Mouse (Mus musculus): Measurements from ENCODE around the gene Syt3. TPM values are rescaled to one million over a fixed set of nuclear protein-coding genes. Genes with fewer than 3 reads are reported as not detected.

Syt3 gene
- polyA plus RNA-seq, 1 experiment: not detected

GRCm38 (mm10) chr7:44337121-44337849, 46.6 kb upstream of the Syt3 start:
- H3K79me2 ChIP-seq (ENCODE audit: control insufficient read depth, insufficient read depth): no peaks in the 10 kb centered on the region
- no peak overlapping the region for H3ac ChIP-seq (ENCODE audit: control insufficient read depth, insufficient read length)
- no peak overlapping the region for H3K4me3 ChIP-seq
- peaks cover 51% of the 10 kb centered on the region for H3K27me3 ChIP-seq (ENCODE audit: control insufficient read depth, insufficient read depth, insufficient read length)
- TF ChIP-seq MYOG (IDR thresholded peaks at IDR 0.05; ENCODE audit: control insufficient read depth in 1 of 3, insufficient read depth in 1 of 3, insufficient read length in 2 of 3, low read depth in 2 of 3) (no peak), TCF3 (IDR thresholded peaks at IDR 0.05; ENCODE audit: insufficient read length, low read depth) (no peak), POLR2A (IDR thresholded peaks at IDR 0.05; ENCODE audit: insufficient read length, low read depth) (no peak), SRF (IDR thresholded peaks at IDR 0.05; ENCODE audit: control insufficient read depth, insufficient read length, low read depth) (no peak), E2F4 (IDR thresholded peaks at IDR 0.05; ENCODE audit: insufficient read depth) (no peak), CEBPB (IDR thresholded peaks at IDR 0.05; ENCODE audit: insufficient read depth, poor library complexity, severe bottlenecking) (no peak), USF1 (IDR thresholded peaks at IDR 0.05; ENCODE audit: low read depth) (no peak), TCF12 (IDR thresholded peaks at IDR 0.05; ENCODE audit: insufficient read depth, poor library complexity, severe bottlenecking) (no peak), POLR2AphosphoS2 (IDR thresholded peaks at IDR 0.05; ENCODE audit: insufficient read length, low read depth) (no peak), MYOD1 (IDR thresholded peaks at IDR 0.05; ENCODE audit: control insufficient read depth in 1 of 3, insufficient read length in 2 of 3, low read depth in 2 of 3) (no peak), REST (IDR thresholded peaks at IDR 0.05; ENCODE audit: insufficient read depth, insufficient read length) (no peak), MAX (IDR thresholded peaks at IDR 0.05; ENCODE audit: low read depth) (no peak)
- no peak overlapping the region for H3K4me2 ChIP-seq (ENCODE audit: low read depth)
- H3K36me3 ChIP-seq (ENCODE audit: control insufficient read depth, insufficient read depth): no peaks in the 10 kb centered on the region

- no peak overlapping the region for H3K4me3 ChIP-seq
- TF ChIP-seq POLR2AphosphoS2 (IDR thresholded peaks at IDR 0.05; ENCODE audit: insufficient read length, low read depth) (no peak), E2F4 (IDR thresholded peaks at IDR 0.05; ENCODE audit: insufficient read depth) (no peak), MYOG (IDR thresholded peaks at IDR 0.05; ENCODE audit: control insufficient read depth in 1 of 3, insufficient read depth in 1 of 3, insufficient read length in 2 of 3, low read depth in 2 of 3) (no peak), USF1 (IDR thresholded peaks at IDR 0.05; ENCODE audit: low read depth) (no peak), TCF3 (IDR thresholded peaks at IDR 0.05; ENCODE audit: insufficient read length, low read depth) (no peak), POLR2A (IDR thresholded peaks at IDR 0.05; ENCODE audit: insufficient read length, low read depth) (no peak), CEBPB (IDR thresholded peaks at IDR 0.05; ENCODE audit: insufficient read depth, poor library complexity, severe bottlenecking) (no peak), TCF12 (IDR thresholded peaks at IDR 0.05; ENCODE audit: insufficient read depth, poor library complexity, severe bottlenecking) (no peak), MYOD1 (IDR thresholded peaks at IDR 0.05; ENCODE audit: control insufficient read depth in 1 of 3, insufficient read length in 2 of 3, low read depth in 2 of 3) (no peak), SRF (IDR thresholded peaks at IDR 0.05; ENCODE audit: control insufficient read depth, insufficient read length, low read depth) (no peak), REST (IDR thresholded peaks at IDR 0.05; ENCODE audit: insufficient read depth, insufficient read length) (no peak), MAX (IDR thresholded peaks at IDR 0.05; ENCODE audit: low read depth) (no peak)
- H3ac ChIP-seq (ENCODE audit: control insufficient read depth, insufficient read length): no peak overlapping the region
- no peak overlapping the region for H3K4me2 ChIP-seq (ENCODE audit: low read depth)
- H3K36me3 ChIP-seq (ENCODE audit: control insufficient read depth, insufficient read depth): no peaks in the 10 kb centered on the region
- peaks cover 75% of the 10 kb centered on the region for H3K27me3 ChIP-seq (ENCODE audit: control insufficient read depth, insufficient read depth, insufficient read length)
- H3K79me2 ChIP-seq (ENCODE audit: control insufficient read depth, insufficient read depth): no peaks in the 10 kb centered on the region
Observed at GRCm38 (mm10) chr7:44340226-44340625, 43.7 kb upstream of the Syt3 start.

- Histone ChIP-seq H3ac (ENCODE audit: control insufficient read depth, insufficient read length) (no peak overlapping the region), H3K36me3 (ENCODE audit: control insufficient read depth, insufficient read depth) (no peaks in the 10 kb centered on the region), H3K4me2 (ENCODE audit: low read depth) (no peak overlapping the region), H3K79me2 (ENCODE audit: control insufficient read depth, insufficient read depth) (no peaks in the 10 kb centered on the region), H3K27me3 (ENCODE audit: control insufficient read depth, insufficient read depth, insufficient read length) (peaks cover 79% of the 10 kb centered on the region), H3K4me3 (no peak overlapping the region)
- TF ChIP-seq REST (IDR thresholded peaks at IDR 0.05; ENCODE audit: insufficient read depth, insufficient read length) (no peak), CEBPB (IDR thresholded peaks at IDR 0.05; ENCODE audit: insufficient read depth, poor library complexity, severe bottlenecking) (no peak), TCF12 (IDR thresholded peaks at IDR 0.05; ENCODE audit: insufficient read depth, poor library complexity, severe bottlenecking) (no peak), POLR2A (IDR thresholded peaks at IDR 0.05; ENCODE audit: insufficient read length, low read depth) (no peak), MAX (IDR thresholded peaks at IDR 0.05; ENCODE audit: low read depth) (no peak), USF1 (IDR thresholded peaks at IDR 0.05; ENCODE audit: low read depth) (no peak), SRF (IDR thresholded peaks at IDR 0.05; ENCODE audit: control insufficient read depth, insufficient read length, low read depth) (no peak), MYOD1 (IDR thresholded peaks at IDR 0.05; ENCODE audit: control insufficient read depth in 1 of 3, insufficient read length in 2 of 3, low read depth in 2 of 3) (no peak), MYOG (IDR thresholded peaks at IDR 0.05; ENCODE audit: control insufficient read depth in 1 of 3, insufficient read depth in 1 of 3, insufficient read length in 2 of 3, low read depth in 2 of 3) (no peak), E2F4 (IDR thresholded peaks at IDR 0.05; ENCODE audit: insufficient read depth) (no peak), POLR2AphosphoS2 (IDR thresholded peaks at IDR 0.05; ENCODE audit: insufficient read length, low read depth) (no peak)
Observed at GRCm38 (mm10) chr7:44341119-44341518, 42.8 kb upstream of the Syt3 start.

- H3K4me2 ChIP-seq (ENCODE audit: low read depth): no peak overlapping the region
- no peak overlapping the region for H3ac ChIP-seq (ENCODE audit: control insufficient read depth, insufficient read length)
- no peak overlapping the region for H3K4me3 ChIP-seq
- H3K79me2 ChIP-seq (ENCODE audit: control insufficient read depth, insufficient read depth): no peaks in the 10 kb centered on the region
- no peaks in the 10 kb centered on the region for H3K36me3 ChIP-seq (ENCODE audit: control insufficient read depth, insufficient read depth)
- TF ChIP-seq USF1 (IDR thresholded peaks at IDR 0.05; ENCODE audit: low read depth) (no peak), MAX (IDR thresholded peaks at IDR 0.05; ENCODE audit: low read depth) (no peak), REST (IDR thresholded peaks at IDR 0.05; ENCODE audit: insufficient read depth, insufficient read length) (no peak), TCF3 (IDR thresholded peaks at IDR 0.05; ENCODE audit: insufficient read length, low read depth) (no peak), MYOG (IDR thresholded peaks at IDR 0.05; ENCODE audit: control insufficient read depth in 1 of 3, insufficient read depth in 1 of 3, insufficient read length in 2 of 3, low read depth in 2 of 3) (no peak), TCF12 (IDR thresholded peaks at IDR 0.05; ENCODE audit: insufficient read depth, poor library complexity, severe bottlenecking) (no peak), POLR2A (IDR thresholded peaks at IDR 0.05; ENCODE audit: insufficient read length, low read depth) (no peak), SRF (IDR thresholded peaks at IDR 0.05; ENCODE audit: control insufficient read depth, insufficient read length, low read depth) (no peak), CEBPB (IDR thresholded peaks at IDR 0.05; ENCODE audit: insufficient read depth, poor library complexity, severe bottlenecking) (no peak), MYOD1 (IDR thresholded peaks at IDR 0.05; ENCODE audit: control insufficient read depth in 1 of 3, insufficient read length in 2 of 3, low read depth in 2 of 3) (no peak), E2F4 (IDR thresholded peaks at IDR 0.05; ENCODE audit: insufficient read depth) (no peak), POLR2AphosphoS2 (IDR thresholded peaks at IDR 0.05; ENCODE audit: insufficient read length, low read depth) (no peak)
- peaks cover 76% of the 10 kb centered on the region for H3K27me3 ChIP-seq (ENCODE audit: control insufficient read depth, insufficient read depth, insufficient read length)
Observed at GRCm38 (mm10) chr7:44341714-44342113, 42.2 kb upstream of the Syt3 start.

Measured in myocyte (in vitro differentiated cells).